Mouse (Mus musculus): ENCODE measurements around the gene Stip1. TPM values are rescaled to one million over a fixed set of nuclear protein-coding genes. Genes with fewer than 3 reads are reported as not detected.

Gene Stip1
- polyA plus RNA-seq (2021; fragmentation: Nextera tagmentation), result 109 and 125 TPM in 2 replicates
- long read RNA-seq, experiment 1, transcript Stip1-201 (14 exons, 2,108 nt), result major isoform, 1,213 of 1,294 reads
- long read RNA-seq, experiment 1, partial matches to known transcripts, result 59 of 1,294 reads
- long read RNA-seq, experiment 1, other reads (novel, unspliced or antisense), result 22 of 1,294 reads
- long read RNA-seq, experiment 2, transcript Stip1-201 (14 exons, 2,108 nt), result major isoform, 132 of 199 reads
- long read RNA-seq, experiment 2, partial matches to known transcripts, result 64 of 199 reads
- long read RNA-seq, experiment 2, other reads (novel, unspliced or antisense), result 3 of 199 reads

GRCm38 (mm10) chr19:7039841-7040636, at the start of gene Stip1:
Stip1 (minus strand) TSS chr19:7039967.

GRCm38 (mm10) chr19:7056248-7057087, 16.7 kb upstream of the Stip1 start, which contains the start of gene Macrod1:
Macrod1 (plus strand) TSS chr19:7056810.

GRCm38 (mm10) chr19:7019191-7019590, 20.6 kb downstream of the Stip1 start, which contains the start of gene Fermt3:
Fermt3 (minus strand) TSS chr19:7019469.

GRCm38 (mm10) chr19:6996006-6996405, 43.8 kb downstream of the Stip1 start, which contains the start of the genes Nudt22 and Trpt1:
Nudt22 (minus strand) TSS chr19:6996117.
Trpt1 (plus strand) TSS chr19:6996131.

GRCm38 (mm10) chr19:6992011-6992858, 47.5 kb downstream of the Stip1 start, which contains the start of gene Dnajc4:
Dnajc4 (minus strand) TSS chr19:6992572.

GRCm38 (mm10) chr19:6987061-6987903, 52.5 kb downstream of the Stip1 start, which contains the start of gene Vegfb:
Vegfb (minus strand) TSS chr19:6987651.

GRCm38 (mm10) chr19:6980381-6981093, 59.2 kb downstream of the Stip1 start, which contains the start of gene Fkbp2:
Fkbp2 (minus strand) TSS chr19:6980501.

GRCm38 (mm10) chr19:6975537-6976521, 63.9 kb downstream of the Stip1 start, which contains the start of gene Plcb3:
Plcb3 (minus strand) TSS chr19:6976470.

GRCm38 (mm10) chr19:6974211-6975205, 65.3 kb downstream of the Stip1 start, which contains the start of gene Ppp1r14b:
Ppp1r14b (plus strand) TSS chr19:6974968.

Other genes starting within 250 kb of the Stip1 start
- gene Rps6ka4, start 199.3 kb downstream of the Stip1 start, polyA plus RNA-seq (2021; fragmentation: Nextera tagmentation), result 29.2 and 33.4 TPM in 2 replicates
- 0.15 and 0.80 TPM in 2 replicates for gene Ccdc88b, start 181.8 kb downstream of the Stip1 start, polyA plus RNA-seq (2021; fragmentation: Nextera tagmentation)
- 130 and 131 TPM in 2 replicates for gene Trmt112, start 130.3 kb downstream of the Stip1 start, polyA plus RNA-seq (2021; fragmentation: Nextera tagmentation)
- 727 and 767 TPM in 2 replicates for gene Prdx5, start 129.9 kb downstream of the Stip1 start, polyA plus RNA-seq (2021; fragmentation: Nextera tagmentation)
- 4.4 and 13.7 TPM in 2 replicates for gene Esrra, start 118.2 kb downstream of the Stip1 start, polyA plus RNA-seq (2021; fragmentation: Nextera tagmentation)
- 7.9 and 8.4 TPM in 2 replicates for gene Catsperz, start 114.6 kb downstream of the Stip1 start, polyA plus RNA-seq (2021; fragmentation: Nextera tagmentation)
- gene Kcnk4, start 105.5 kb downstream of the Stip1 start, polyA plus RNA-seq (2021; fragmentation: Nextera tagmentation), result 22.0 and 22.1 TPM in 2 replicates
- gene Bad, start 98.1 kb downstream of the Stip1 start, polyA plus RNA-seq (2021; fragmentation: Nextera tagmentation), result 53.8 and 57.4 TPM in 2 replicates
- 24.4 and 24.9 TPM in 2 replicates for gene Gpr137, start 97.5 kb downstream of the Stip1 start, polyA plus RNA-seq (2021; fragmentation: Nextera tagmentation)
- 13.6 and 46.9 TPM in 2 replicates for gene Ppp1r14b, start 65.0 kb downstream of the Stip1 start, polyA plus RNA-seq (2021; fragmentation: Nextera tagmentation)
- 8.0 and 8.2 TPM in 2 replicates for gene Plcb3, start 63.5 kb downstream of the Stip1 start, polyA plus RNA-seq (2021; fragmentation: Nextera tagmentation)
- 326 and 333 TPM in 2 replicates for gene Fkbp2, start 59.5 kb downstream of the Stip1 start, polyA plus RNA-seq (2021; fragmentation: Nextera tagmentation)
- gene Vegfb, start 52.3 kb downstream of the Stip1 start, polyA plus RNA-seq (2021; fragmentation: Nextera tagmentation), result 77.5 and 150 TPM in 2 replicates
- gene Dnajc4, start 47.4 kb downstream of the Stip1 start, polyA plus RNA-seq (2021; fragmentation: Nextera tagmentation), result 24.3 and 28.0 TPM in 2 replicates
- gene Nudt22, start 43.9 kb downstream of the Stip1 start, polyA plus RNA-seq (2021; fragmentation: Nextera tagmentation), result 15.8 and 19.0 TPM in 2 replicates
- gene Trpt1, start 43.8 kb downstream of the Stip1 start, polyA plus RNA-seq (2021; fragmentation: Nextera tagmentation), result 22.6 and 27.5 TPM in 2 replicates
- gene Fermt3, start 20.5 kb downstream of the Stip1 start, polyA plus RNA-seq (2021; fragmentation: Nextera tagmentation), result 2.9 and 4.8 TPM in 2 replicates
- 1.6 and 22.1 TPM in 2 replicates for gene Macrod1, start 16.8 kb upstream of the Stip1 start, polyA plus RNA-seq (2021; fragmentation: Nextera tagmentation)
- gene Flrt1, start 65.8 kb upstream of the Stip1 start, polyA plus RNA-seq (2021; fragmentation: Nextera tagmentation), result 5.4 and 6.6 TPM in 2 replicates
- 674 and 694 TPM in 2 replicates for gene Otub1, start 166.3 kb upstream of the Stip1 start, polyA plus RNA-seq (2021; fragmentation: Nextera tagmentation)
- gene Cox8a, start 177.6 kb upstream of the Stip1 start, polyA plus RNA-seq (2021; fragmentation: Nextera tagmentation), result 7,187 and 8,116 TPM in 2 replicates
- gene Naa40, start 201.2 kb upstream of the Stip1 start, polyA plus RNA-seq (2021; fragmentation: Nextera tagmentation), result 9.4 and 11.2 TPM in 2 replicates
- 1.3 and 3.4 TPM in 2 replicates for gene Rcor2, start 227.4 kb upstream of the Stip1 start, polyA plus RNA-seq (2021; fragmentation: Nextera tagmentation)

Measured in left cerebral cortex, adult 6 months (tissue).